Mouse (Mus musculus): ENCODE results near the gene Nsl1. TPM values are rescaled to one million over a fixed set of nuclear protein-coding genes. Genes with fewer than 3 reads are reported as not detected.

Gene Nsl1
- polyA plus RNA-seq, 1 experiment = 35.6 TPM

DNA sequence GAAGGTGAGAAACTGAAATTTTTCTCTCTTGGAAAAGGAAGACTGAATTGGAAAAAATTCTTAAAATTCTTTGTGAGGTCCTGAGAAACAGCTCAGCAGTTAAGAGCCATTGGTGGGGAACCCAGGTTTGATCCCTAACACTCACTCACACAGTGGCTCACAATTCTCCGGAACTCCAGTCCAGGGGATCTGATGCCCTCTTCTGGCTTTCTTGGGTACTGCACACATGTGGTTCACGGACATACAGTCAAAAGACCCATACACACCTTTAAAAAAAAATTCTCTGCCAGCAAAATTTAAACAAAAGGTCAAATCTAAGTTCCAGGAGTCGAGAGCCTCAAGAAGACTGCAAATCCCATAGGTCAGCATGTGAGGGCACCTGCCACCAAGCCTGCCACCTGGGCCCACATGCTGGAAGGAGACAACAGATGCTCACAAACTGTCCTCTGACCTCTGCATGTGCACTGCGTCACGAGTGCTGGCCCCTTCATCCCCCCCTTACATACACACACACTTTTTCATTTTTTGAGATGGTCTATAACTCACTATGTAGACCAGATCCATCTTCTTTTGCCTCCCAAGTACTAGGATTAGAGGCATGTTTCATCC, 22.2 kb downstream of the Nsl1 start:
- H3K36me3 ChIP-seq (ENCODE audit: control insufficient read depth, insufficient read depth, low read length, poor library complexity, severe bottlenecking) = peaks cover 21% of the 10 kb centered on the region
- H3K4me1 ChIP-seq (ENCODE audit: control insufficient read depth, insufficient read depth, low read length) = no peaks in the 10 kb centered on the region
- H3K27ac ChIP-seq (ENCODE audit: insufficient read depth, low read length) = no peak overlapping the region
- no peak overlapping the region for H3K4me3 ChIP-seq (ENCODE audit: low read depth, low read length)
- peak; percentile 46 for TF ChIP-seq CTCF (IDR thresholded peaks at IDR 0.05; ENCODE audit: low read depth, low read length)
- no peak for TF ChIP-seq EP300 (IDR thresholded peaks at IDR 0.05; ENCODE audit: insufficient read depth, low read depth, low read length)
- TF ChIP-seq POLR2A (IDR thresholded peaks at IDR 0.05; ENCODE audit: insufficient read depth, low read length) = no peak
- H3K9me3 ChIP-seq (replicated peaks; ENCODE audit: control insufficient read depth, insufficient read depth, low read length, poor library complexity, severe bottlenecking) = no peaks in the 10 kb centered on the region
- no peaks in the 10 kb centered on the region for H3K27me3 ChIP-seq (ENCODE audit: control insufficient read depth, insufficient read depth, low read length, poor library complexity, severe bottlenecking)
- H3K9ac ChIP-seq (ENCODE audit: low read depth, poor library complexity, severe bottlenecking) = no peak overlapping the region

GRCm38 (mm10) chr1:191085597-191085996, 22.8 kb downstream of the Nsl1 start:
- Histone ChIP-seq H3K4me1 (ENCODE audit: control insufficient read depth, insufficient read depth, low read length) (no peaks in the 10 kb centered on the region), H3K27me3 (ENCODE audit: control insufficient read depth, insufficient read depth, low read length, poor library complexity, severe bottlenecking) (no peaks in the 10 kb centered on the region), H3K27ac (ENCODE audit: insufficient read depth, low read length) (no peak overlapping the region), H3K36me3 (ENCODE audit: control insufficient read depth, insufficient read depth, low read length, poor library complexity, severe bottlenecking) (peaks cover 16% of the 10 kb centered on the region), H3K4me3 (ENCODE audit: low read depth, low read length) (no peak overlapping the region), H3K9ac (ENCODE audit: low read depth, poor library complexity, severe bottlenecking) (no peak overlapping the region), H3K9me3 (replicated peaks; ENCODE audit: control insufficient read depth, insufficient read depth, low read length, poor library complexity, severe bottlenecking) (no peaks in the 10 kb centered on the region)
- no peak for TF ChIP-seq EP300 (IDR thresholded peaks at IDR 0.05; ENCODE audit: insufficient read depth, low read depth, low read length)
- TF ChIP-seq CTCF (IDR thresholded peaks at IDR 0.05; ENCODE audit: low read depth, low read length) = no peak
- no peak for TF ChIP-seq POLR2A (IDR thresholded peaks at IDR 0.05; ENCODE audit: insufficient read depth, low read length)

GRCm38 (mm10) chr1:191086304-191086878, 23.6 kb downstream of the Nsl1 start:
- no peaks in the 10 kb centered on the region for H3K4me1 ChIP-seq (ENCODE audit: control insufficient read depth, insufficient read depth, low read length)
- no peak overlapping the region for H3K27ac ChIP-seq (ENCODE audit: insufficient read depth, low read length)
- no peaks in the 10 kb centered on the region for H3K27me3 ChIP-seq (ENCODE audit: control insufficient read depth, insufficient read depth, low read length, poor library complexity, severe bottlenecking)
- no peaks in the 10 kb centered on the region for H3K9me3 ChIP-seq (replicated peaks; ENCODE audit: control insufficient read depth, insufficient read depth, low read length, poor library complexity, severe bottlenecking)
- TF ChIP-seq CTCF (IDR thresholded peaks at IDR 0.05; ENCODE audit: low read depth, low read length) (no peak), EP300 (IDR thresholded peaks at IDR 0.05; ENCODE audit: insufficient read depth, low read depth, low read length) (no peak), POLR2A (IDR thresholded peaks at IDR 0.05; ENCODE audit: insufficient read depth, low read length) (no peak)
- H3K36me3 ChIP-seq (ENCODE audit: control insufficient read depth, insufficient read depth, low read length, poor library complexity, severe bottlenecking) = peaks cover 12% of the 10 kb centered on the region
- no peak overlapping the region for H3K9ac ChIP-seq (ENCODE audit: low read depth, poor library complexity, severe bottlenecking)
- no peak overlapping the region for H3K4me3 ChIP-seq (ENCODE audit: low read depth, low read length)

- Histone ChIP-seq H3K9me3 (replicated peaks; ENCODE audit: control insufficient read depth, insufficient read depth, low read length, poor library complexity, severe bottlenecking) (no peaks in the 10 kb centered on the region), H3K4me3 (ENCODE audit: low read depth, low read length) (no peak overlapping the region), H3K36me3 (ENCODE audit: control insufficient read depth, insufficient read depth, low read length, poor library complexity, severe bottlenecking) (peaks cover 8% of the 10 kb centered on the region), H3K9ac (ENCODE audit: low read depth, poor library complexity, severe bottlenecking) (no peak overlapping the region), H3K4me1 (ENCODE audit: control insufficient read depth, insufficient read depth, low read length) (no peaks in the 10 kb centered on the region), H3K27me3 (ENCODE audit: control insufficient read depth, insufficient read depth, low read length, poor library complexity, severe bottlenecking) (no peaks in the 10 kb centered on the region), H3K27ac (ENCODE audit: insufficient read depth, low read length) (no peak overlapping the region)
- no peak for TF ChIP-seq EP300 (IDR thresholded peaks at IDR 0.05; ENCODE audit: insufficient read depth, low read depth, low read length)
- TF ChIP-seq POLR2A (IDR thresholded peaks at IDR 0.05; ENCODE audit: insufficient read depth, low read length) = no peak
- no peak for TF ChIP-seq CTCF (IDR thresholded peaks at IDR 0.05; ENCODE audit: low read depth, low read length)
Measured at GRCm38 (mm10) chr1:191086960-191087359, 24.1 kb downstream of the Nsl1 start.

- Histone ChIP-seq H3K27ac (ENCODE audit: insufficient read depth, low read length) (no peak overlapping the region), H3K4me3 (ENCODE audit: low read depth, low read length) (no peak overlapping the region), H3K27me3 (ENCODE audit: control insufficient read depth, insufficient read depth, low read length, poor library complexity, severe bottlenecking) (no peaks in the 10 kb centered on the region), H3K9me3 (replicated peaks; ENCODE audit: control insufficient read depth, insufficient read depth, low read length, poor library complexity, severe bottlenecking) (no peaks in the 10 kb centered on the region), H3K9ac (ENCODE audit: low read depth, poor library complexity, severe bottlenecking) (no peak overlapping the region), H3K36me3 (ENCODE audit: control insufficient read depth, insufficient read depth, low read length, poor library complexity, severe bottlenecking) (no peaks in the 10 kb centered on the region; the same call in 1 of the 2 replicates), H3K4me1 (ENCODE audit: control insufficient read depth, insufficient read depth, low read length) (no peaks in the 10 kb centered on the region)
- TF ChIP-seq CTCF (IDR thresholded peaks at IDR 0.05; ENCODE audit: low read depth, low read length) (no peak), POLR2A (IDR thresholded peaks at IDR 0.05; ENCODE audit: insufficient read depth, low read length) (no peak), EP300 (IDR thresholded peaks at IDR 0.05; ENCODE audit: insufficient read depth, low read depth, low read length) (no peak)
Measured at GRCm38 (mm10) chr1:191087955-191088354, 25.1 kb downstream of the Nsl1 start.

GRCm38 (mm10) chr1:191089355-191089754, 26.5 kb downstream of the Nsl1 start:
- Histone ChIP-seq H3K4me3 (ENCODE audit: low read depth, low read length) (no peak overlapping the region), H3K4me1 (ENCODE audit: control insufficient read depth, insufficient read depth, low read length) (no peaks in the 10 kb centered on the region), H3K27ac (ENCODE audit: insufficient read depth, low read length) (no peak overlapping the region), H3K27me3 (ENCODE audit: control insufficient read depth, insufficient read depth, low read length, poor library complexity, severe bottlenecking) (no peaks in the 10 kb centered on the region), H3K9me3 (replicated peaks; ENCODE audit: control insufficient read depth, insufficient read depth, low read length, poor library complexity, severe bottlenecking) (no peaks in the 10 kb centered on the region), H3K36me3 (ENCODE audit: control insufficient read depth, insufficient read depth, low read length, poor library complexity, severe bottlenecking) (no peaks in the 10 kb centered on the region; the same call in 1 of the 2 replicates), H3K9ac (ENCODE audit: low read depth, poor library complexity, severe bottlenecking) (no peak overlapping the region)
- TF ChIP-seq EP300 (IDR thresholded peaks at IDR 0.05; ENCODE audit: insufficient read depth, low read depth, low read length) = no peak
- TF ChIP-seq POLR2A (IDR thresholded peaks at IDR 0.05; ENCODE audit: insufficient read depth, low read length) = no peak
- TF ChIP-seq CTCF (IDR thresholded peaks at IDR 0.05; ENCODE audit: low read depth, low read length) = no peak
